Mouse (Mus musculus) erythroid progenitor cell, adult 5-6 weeks (primary cell): ENCODE results near the gene Gm20388. TPM values are rescaled to one million over a fixed set of nuclear protein-coding genes. Genes with fewer than 3 reads are reported as not detected.

Source experiments
- ATAC-seq: replicated peaks from 2 replicates; pipeline ENCODE4 v1.8.0; 2016; ENCODE audit warnings: moderate number of reproducible peaks, mild to moderate bottlenecking, moderate TSS enrichment, inconsistent platforms; ENCODE audit not compliant: poor library complexity, low FRiP score, severe bottlenecking
- total RNA-seq, 2 experiments: library from RNA; stranded (forward) in 1 of 2; stranded (reverse) in 1 of 2; fragments of 150-400 nt in 1 of 2; fragments of 186-747, 209-891 nt in 1 of 2; gene quantifications; 2 replicates each; pipeline versions ENCODE4 v1.2.3 to v1.2.4; 2015 to 2017; ENCODE audit warnings: low replicate concordance in 2 of 2

Gm20388 gene
- total RNA-seq, 2 experiments from 2014 or later: 4.2 TPM; not detected in 1

GRCm38 (mm10) chr8:120895009-120895408 is 984.4 kb downstream of the Gm20388 start:
- no peak for ATAC-seq

GRCm38 (mm10) chr8:120895600-120895999 is 985.0 kb downstream of the Gm20388 start:
- ATAC-seq: no peak

GRCm38 (mm10) chr8:120896203-120896602 is 985.6 kb downstream of the Gm20388 start:
- no peak for ATAC-seq

GRCm38 (mm10) chr8:120898008-120898407 is 987.4 kb downstream of the Gm20388 start:
- ATAC-seq: no peak

GRCm38 (mm10) chr8:120898828-120899407 is 988.3 kb downstream of the Gm20388 start:
- no peak for ATAC-seq

- no peak for ATAC-seq
These were observed 991.7 kb downstream of the Gm20388 start for GRCm38 (mm10) chr8:120902346-120902745.

- no peak for ATAC-seq
These were observed 997.0 kb downstream of the Gm20388 start for GRCm38 (mm10) chr8:120907671-120908070.

GRCm38 (mm10) chr8:120910936-120911335 is 1000.3 kb downstream of the Gm20388 start:
- ATAC-seq: no peak

- no peak for ATAC-seq
These were observed 1001.8 kb downstream of the Gm20388 start for GRCm38 (mm10) chr8:120912463-120912862.

GRCm38 (mm10) chr8:120916831-120917435 is 1006.3 kb downstream of the Gm20388 start:
- ATAC-seq: no peak

GRCm38 (mm10) chr8:120920527-120920926 is 1009.9 kb downstream of the Gm20388 start:
- ATAC-seq: no peak

- no peak for ATAC-seq
These were observed 1015.6 kb downstream of the Gm20388 start for GRCm38 (mm10) chr8:120926201-120926600.

GRCm38 (mm10) chr8:120928082-120928481 is 1017.4 kb downstream of the Gm20388 start:
- no peak for ATAC-seq

- no peak for ATAC-seq
These were observed 1024.0 kb downstream of the Gm20388 start for GRCm38 (mm10) chr8:120934596-120934995.

- ATAC-seq: no peak
These were observed 1026.0 kb downstream of the Gm20388 start for GRCm38 (mm10) chr8:120936685-120937084.

- no peak for ATAC-seq
These were observed 1026.8 kb downstream of the Gm20388 start for GRCm38 (mm10) chr8:120937474-120937873.

GRCm38 (mm10) chr8:120940287-120940686 is 1029.6 kb downstream of the Gm20388 start:
- ATAC-seq: no peak

GRCm38 (mm10) chr8:120947240-120947639 is 1036.6 kb downstream of the Gm20388 start:
- ATAC-seq: no peak

GRCm38 (mm10) chr8:120948050-120948595 is 1037.5 kb downstream of the Gm20388 start:
- ATAC-seq: no peak

GRCm38 (mm10) chr8:120948620-120949491 is 1038.2 kb downstream of the Gm20388 start:
- ATAC-seq: no peak
